Mouse (Mus musculus) central nervous system, embryonic 14 days (tissue): ENCODE measurements around the gene Cfap43. TPM values are rescaled to one million over a fixed set of nuclear protein-coding genes. Genes with fewer than 3 reads are reported as not detected.

Source experiments
- polyA plus RNA-seq: library from polyadenylated mRNA; depleted of rRNA; stranded (reverse); fragments of >200 nt; gene quantifications from 2 replicates; pipeline ENCODE4 v1.2.3, GENCODE M21; 2012; rRNA removed

The Cfap43 gene
- 2.4 and 2.7 TPM in 2 replicates for polyA plus RNA-seq

GRCm38 (mm10) chr19:47919126-47919965 lies at the start of gene Cfap43, which contains the start of gene Itprip:
Cfap43 (minus strand) TSS chr19:47919287.
Itprip (minus strand) TSS chr19:47919299.

GRCm38 (mm10) chr19:47937443-47938406 lies 18.6 kb upstream of the Cfap43 start, which contains the start of gene Cfap58:
Cfap58 (plus strand) TSS chr19:47937675.

GRCm38 (mm10) chr19:47865353-47865947 lies 53.6 kb downstream of the Cfap43 start, which contains the start of gene Gsto2:
Gsto2 (plus strand) TSS chr19:47865534.

GRCm38 (mm10) chr19:47854796-47855783 lies 64.0 kb downstream of the Cfap43 start, which contains the start of gene Gsto1:
Gsto1 (plus strand) TSS chr19:47854970.

GRCm38 (mm10) chr19:47731071-47731881 lies 187.8 kb downstream of the Cfap43 start, which contains the start of gene Sfr1:
Sfr1 (plus strand) TSS chr19:47731682.

GRCm38 (mm10) chr19:47691994-47692393 lies 227.1 kb downstream of the Cfap43 start, which contains the start of gene Col17a1:
Col17a1 (minus strand) TSS chr19:47692094.

Other genes starting within 250 kb of the Cfap43 start
- gene Col17a1, start 227.2 kb downstream of the Cfap43 start, polyA plus RNA-seq: 0.47 and 4.0 TPM in 2 replicates
- gene Sfr1, start 187.6 kb downstream of the Cfap43 start, polyA plus RNA-seq: 121 and 122 TPM in 2 replicates
- gene Gsto1, start 64.3 kb downstream of the Cfap43 start, polyA plus RNA-seq: 55.9 and 62.1 TPM in 2 replicates
- 0.71 and 0.97 TPM in 2 replicates for gene Gsto2, start 53.8 kb downstream of the Cfap43 start, polyA plus RNA-seq
- gene Itprip, start within 50 bp of the Cfap43 start, polyA plus RNA-seq: 6.3 and 6.7 TPM in 2 replicates
- gene Cfap58, start 18.4 kb upstream of the Cfap43 start, polyA plus RNA-seq: 0.41 and 0.42 TPM in 2 replicates